Mouse (Mus musculus) cerebellum, postnatal 25 days (tissue): ENCODE measurements around the gene Scg5.

ENCODE experiments used
- DNase-seq, 2 experiments: peaks; one replicate each; pipeline ENCODE4 v3.0.0; 2021; ENCODE audit warnings: mixed read lengths in 2 of 2

Scg5 gene

GRCm38 (mm10) chr2:113749309-113749708 lies 79.6 kb downstream of the Scg5 start:
- no peak for DNase-seq

- DNase-seq: no peak
Observed at GRCm38 (mm10) chr2:113728581-113728980, 100.3 kb downstream of the Scg5 start.
